ENCODE assay signal across 10 mouse cellular contexts in the genomic region with DNA sequence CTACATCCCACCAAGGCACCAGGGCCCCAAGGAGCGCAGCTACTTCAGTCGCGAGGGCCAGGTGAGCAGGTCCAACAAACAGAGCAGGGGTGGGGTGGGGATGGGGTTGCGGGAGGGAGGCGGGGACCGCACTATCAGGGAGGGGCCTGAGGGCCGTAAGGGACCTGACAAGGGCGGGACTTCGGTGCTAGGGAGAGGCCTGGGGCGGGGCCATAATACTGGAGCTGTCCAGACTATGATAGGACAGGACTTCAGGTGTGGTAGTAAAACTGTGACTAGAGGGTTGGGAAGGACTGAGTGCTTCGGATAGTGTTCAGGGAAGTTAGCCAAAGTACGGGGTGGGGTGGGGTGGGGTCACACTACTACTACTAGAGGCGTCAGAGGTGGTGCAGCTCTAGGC. TPM values are rescaled to one million over a fixed set of nuclear protein-coding genes. Genes with fewer than 3 reads are reported as not detected.
DNase-seq lines count a peak whose midpoint lies in the region; ATAC-seq and TF ChIP-seq lines count a peak whose summit lies in the region.
"Had no signal": no experiment of that assay in that cellular context is flagged by ENCODE, and none has a peak within 500 bp of the region (broad histone marks: within the 10 kb centered on the region; RNA-seq: fewer than 3 reads in every experiment).

No protein-coding gene starts in this region.

- TF ChIP-seq CTCF in midbrain, postnatal 0 days (IDR thresholded peaks at IDR 0.05): no peak

- no peaks in the 10 kb centered on the region for H3K4me1 ChIP-seq in kidney, embryonic 14.5 days (ENCODE audit: control insufficient read depth, insufficient read depth, low read length)
- H3K4me1 ChIP-seq in forebrain, embryonic 10.5 days: peaks cover 8% of the 10 kb centered on the region
- peaks cover 10% of the 10 kb centered on the region for H3K4me1 ChIP-seq in limb, embryonic 10.5 days
- peaks cover 3% of the 10 kb centered on the region; the same call in 1 of the 2 replicates for H3K4me1 ChIP-seq in midbrain, postnatal 0 days (ENCODE audit: insufficient read depth, low read length)

- H3K27me3 ChIP-seq in kidney, embryonic 14.5 days (ENCODE audit: control insufficient read depth, insufficient read depth, low read length): no peaks in the 10 kb centered on the region
- 0 out of 2 replicates have a peak, but pooled peaks cover 16% of the 10 kb centered on the region for H3K27me3 ChIP-seq in forebrain, embryonic 10.5 days (ENCODE audit: poor library complexity, severe bottlenecking)
- peaks cover 6% of the 10 kb centered on the region; the same call in 1 of the 2 replicates for H3K27me3 ChIP-seq in limb, embryonic 10.5 days (ENCODE audit: low read depth, poor library complexity, severe bottlenecking)
- no peaks in the 10 kb centered on the region for H3K27me3 ChIP-seq in midbrain, postnatal 0 days (ENCODE audit: insufficient read depth, low read length)

- peak overlapping the region; percentile 32; the same call in 1 of the 2 replicates for H3K4me2 ChIP-seq in kidney, embryonic 14.5 days (replicated peaks; ENCODE audit: low read depth, low read length)
- peak overlapping the region; percentile 47 for H3K4me2 ChIP-seq in midbrain, postnatal 0 days (ENCODE audit: low read depth, low read length, poor library complexity, severe bottlenecking)

- peak; percentile 65 for ATAC-seq in kidney, embryonic 14.5 days (ENCODE audit: low FRiP score, low TSS enrichment)
- ATAC-seq in midbrain, postnatal 0 days (ENCODE audit: low FRiP score): peak; percentile 31; the same call in 1 of the 2 replicates

- WGBS in kidney, embryonic 14.5 days: 13% methylated on average over 13 of the region's 13 CpGs
- 17% methylated on average over 13 of the region's 13 CpGs for WGBS in forebrain, embryonic 10.5 days
- WGBS in limb, embryonic 10.5 days: 11% methylated on average over 13 of the region's 13 CpGs
- WGBS in midbrain, postnatal 0 days: 18% methylated on average over 13 of the region's 13 CpGs

- H3K27ac ChIP-seq in kidney, embryonic 14.5 days (ENCODE audit: low read depth, low read length): no peak overlapping the region
- no peak overlapping the region for H3K27ac ChIP-seq in forebrain, embryonic 10.5 days
- H3K27ac ChIP-seq in limb, embryonic 10.5 days: no peak overlapping the region
- no peak overlapping the region for H3K27ac ChIP-seq in midbrain, postnatal 0 days (ENCODE audit: low read depth, low read length)

- H3K4me3 ChIP-seq in kidney, embryonic 14.5 days (ENCODE audit: low read length): peak overlapping the region; percentile 18
- H3K4me3 ChIP-seq in forebrain, embryonic 10.5 days: peak overlapping the region; percentile 39
- H3K4me3 ChIP-seq in limb, embryonic 10.5 days: peak overlapping the region; percentile 41
- H3K4me3 ChIP-seq in midbrain, postnatal 0 days (ENCODE audit: low read depth, low read length): peak overlapping the region; percentile 29
- H3K4me3 ChIP-seq: erythroblast, embryonic 14.5 days had no signal

- H3K9me3 ChIP-seq in kidney, embryonic 14.5 days (ENCODE audit: control insufficient read depth, low read length): no peaks in the 10 kb centered on the region
- peaks cover 2% of the 10 kb centered on the region; the same call in 1 of the 2 replicates for H3K9me3 ChIP-seq in forebrain, embryonic 10.5 days
- H3K9me3 ChIP-seq in limb, embryonic 10.5 days (replicated peaks): no peaks in the 10 kb centered on the region
- H3K9me3 ChIP-seq in midbrain, postnatal 0 days (ENCODE audit: low read length): no peaks in the 10 kb centered on the region

- H3K9ac ChIP-seq in kidney, embryonic 14.5 days (ENCODE audit: low read depth, low read length): no peak overlapping the region
- peak overlapping the region; percentile 34; the same call in 1 of the 2 replicates for H3K9ac ChIP-seq in midbrain, postnatal 0 days (replicated peaks; ENCODE audit: low read length, poor library complexity, severe bottlenecking)

- no peak for DNase-seq in kidney, adult 18-20 months
- no peak for DNase-seq in forebrain, embryonic 10.5 days (ENCODE audit: extremely low spot score, low spot score)
- no peak for DNase-seq in limb, embryonic 10.5 days (ENCODE audit: low spot score)
- no peak for DNase-seq in midbrain, postnatal 0 days (ENCODE audit: low spot score)
- no peak for DNase-seq in MN1 (ENCODE audit: low spot score)
- DNase-seq in layer of hippocampus, adult 11-12 months (ENCODE audit: low spot score): no peak
- no peak for DNase-seq in right cerebral cortex, adult 18-20 months

- peaks cover 6% of the 10 kb centered on the region; the same call in 1 of the 2 replicates for H3K36me3 ChIP-seq in kidney, embryonic 14.5 days (ENCODE audit: control insufficient read depth, insufficient read depth, low read length)
- H3K36me3 ChIP-seq in forebrain, embryonic 10.5 days (replicated peaks): peaks cover 17% of the 10 kb centered on the region
- peaks cover 16% of the 10 kb centered on the region for H3K36me3 ChIP-seq in limb, embryonic 10.5 days
- peaks cover 4% of the 10 kb centered on the region; the same call in 1 of the 2 replicates for H3K36me3 ChIP-seq in midbrain, postnatal 0 days (ENCODE audit: insufficient read depth, low read length)

RNA-seq across cellular contexts. Expression of a gene that starts 0.4 kb away (rescaled TPM):
- 0.27 and 0.51 TPM in 2 replicates for polyA plus RNA-seq in kidney, embryonic 14.5 days (2014; fragmentation: Nextera tagmentation; extraction: Ambion mirVana)
- polyA plus RNA-seq in forebrain, embryonic 10.5 days (2016; fragmentation: Nextera tagmentation; extraction: Ambion mirVana): 0.65 and 0.83 TPM in 2 replicates
- 0.34 and 0.95 TPM in 2 replicates for polyA plus RNA-seq in limb, embryonic 10.5 days (2016; fragmentation: Nextera tagmentation; extraction: Ambion mirVana)
- total RNA-seq in midbrain, postnatal 0 days (2014; rRNA removed): 10.5 and 16.9 TPM in 2 replicates
- 27.6 and 29.6 TPM in 2 replicates for polyA plus RNA-seq in midbrain, postnatal 0 days (2015; fragmentation: Nextera tagmentation; extraction: Ambion mirVana)
- total RNA-seq: MEL had no signal
- polyA plus RNA-seq: erythroblast, embryonic 14.5 days had no signal

RNA-seq across cellular contexts. Expression of a gene that starts 15.6 kb away (rescaled TPM):
- 34.1 and 40.1 TPM in 2 replicates for polyA plus RNA-seq in kidney, embryonic 14.5 days (2014; fragmentation: Nextera tagmentation; extraction: Ambion mirVana)
- polyA plus RNA-seq in forebrain, embryonic 10.5 days (2016; fragmentation: Nextera tagmentation; extraction: Ambion mirVana): 54.5 and 55.3 TPM in 2 replicates
- 55.7 and 59.2 TPM in 2 replicates for polyA plus RNA-seq in limb, embryonic 10.5 days (2016; fragmentation: Nextera tagmentation; extraction: Ambion mirVana)
- total RNA-seq in midbrain, postnatal 0 days (2014; rRNA removed): 10.7 and 17.4 TPM in 2 replicates
- polyA plus RNA-seq in midbrain, postnatal 0 days (2015; fragmentation: Nextera tagmentation; extraction: Ambion mirVana): 18.5 and 20.1 TPM in 2 replicates

RNA-seq across cellular contexts. Expression of a gene that starts 15.7 kb away (rescaled TPM):
- polyA plus RNA-seq in kidney, embryonic 14.5 days (2014; fragmentation: Nextera tagmentation; extraction: Ambion mirVana): 15.3 and 24.8 TPM in 2 replicates
- 23.5 and 26.9 TPM in 2 replicates for polyA plus RNA-seq in forebrain, embryonic 10.5 days (2016; fragmentation: Nextera tagmentation; extraction: Ambion mirVana)
- 25.2 and 28.7 TPM in 2 replicates for polyA plus RNA-seq in limb, embryonic 10.5 days (2016; fragmentation: Nextera tagmentation; extraction: Ambion mirVana)
- 10.6 and 12.5 TPM in 2 replicates for total RNA-seq in midbrain, postnatal 0 days (2014; rRNA removed)
- 6.8 and 8.2 TPM in 2 replicates for polyA plus RNA-seq in midbrain, postnatal 0 days (2015; fragmentation: Nextera tagmentation; extraction: Ambion mirVana)

Comparison
In these comparisons a context has a peak if more than half of its experiments do, and no peak if none do; other contexts are left out.
1. RNA of a gene that starts 0.4 kb away (polyA plus RNA-seq): 27.6 to 29.6 TPM in midbrain, postnatal 0 days; 0.34 to 0.95 TPM in limb, embryonic 10.5 days, 0.65 to 0.83 TPM in forebrain, embryonic 10.5 days and 0.27 to 0.51 TPM in kidney, embryonic 14.5 days; every median in the first group is over 10 times any median in the second.
2. Peak in every context shown above with its lines, with median percentiles within 50 percentile points of each other: H3K4me3 ChIP-seq.